Mouse (Mus musculus): ENCODE measurements at regions not wholly inside any gene's neighbourhood (a gene's known extent, or its start where the extent isn't known, plus 50 kb on each side); places are given as distances from the start of the nearest gene placed in this dataset.

DNA sequence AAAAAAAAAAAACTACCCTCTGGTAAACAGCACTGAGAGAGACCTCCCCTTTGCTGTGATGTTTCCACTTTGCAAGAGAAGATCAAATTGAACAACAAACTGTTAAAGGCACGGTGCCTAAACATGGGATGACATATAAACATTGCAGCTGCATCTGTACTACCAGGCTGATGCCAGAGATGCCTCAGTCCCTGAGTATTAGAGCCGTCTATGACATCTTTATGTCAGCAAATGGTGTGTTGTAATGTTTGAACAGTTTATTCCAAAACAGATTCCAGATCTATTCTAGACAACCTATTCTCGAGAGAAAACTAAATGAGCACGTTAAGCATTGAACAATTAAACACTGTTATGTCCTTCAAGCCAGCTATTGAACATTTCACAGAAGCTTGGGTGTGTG lies 381.8 kb upstream of the Npvf start:
- H3K9me3 ChIP-seq = no peaks in the 10 kb centered on the region
- H3K4me3 ChIP-seq = no peak overlapping the region
- H3K27me3 ChIP-seq (replicated peaks; ENCODE audit: low read depth, poor library complexity, severe bottlenecking) = no peaks in the 10 kb centered on the region
- DNase-seq (ENCODE audit: low spot score) = no peak
- 81% methylated on average over 4 of the region's 4 CpGs for WGBS
- H3K4me1 ChIP-seq = peaks cover 16% of the 10 kb centered on the region
- no peaks in the 10 kb centered on the region for H3K36me3 ChIP-seq (replicated peaks)
- H3K27ac ChIP-seq (replicated peaks) = peak overlapping the region; percentile 44

DNA sequence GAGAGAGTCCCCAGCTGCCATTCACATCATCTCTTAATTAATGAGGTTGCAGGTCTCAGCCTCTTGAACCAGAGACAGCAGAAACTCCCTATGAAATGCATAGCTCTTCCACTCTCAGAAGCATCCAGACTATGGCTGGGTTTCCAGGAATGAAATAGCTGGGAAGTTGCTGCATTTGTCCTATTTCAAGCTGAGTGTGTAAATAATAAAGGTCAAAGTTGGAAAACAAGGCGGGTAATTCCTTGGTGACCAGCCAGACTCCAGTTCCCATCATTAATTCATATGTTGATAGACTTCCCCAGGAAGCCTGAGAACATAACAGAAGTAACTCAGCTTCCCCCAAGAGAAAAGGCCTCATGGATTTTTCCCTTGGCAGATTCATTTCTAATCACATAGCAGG lies 382.3 kb upstream of the Npvf start:
- DNase-seq (ENCODE audit: low spot score) = no peak
- H3K27ac ChIP-seq (replicated peaks) = peak overlapping the region; percentile 44; the same call in 1 of the 2 replicates
- peaks cover 16% of the 10 kb centered on the region for H3K4me1 ChIP-seq
- H3K36me3 ChIP-seq (replicated peaks) = no peaks in the 10 kb centered on the region
- WGBS = 39% methylated on average over 1 of the region's 1 CpGs
- no peaks in the 10 kb centered on the region for H3K9me3 ChIP-seq
- H3K27me3 ChIP-seq (replicated peaks; ENCODE audit: low read depth, poor library complexity, severe bottlenecking) = no peaks in the 10 kb centered on the region
- no peak overlapping the region for H3K4me3 ChIP-seq

- DNase-seq (ENCODE audit: low spot score) = no peak
- no peaks in the 10 kb centered on the region for H3K36me3 ChIP-seq (replicated peaks)
- H3K4me3 ChIP-seq = no peak overlapping the region
- 63% methylated on average over 4 of the region's 4 CpGs for WGBS
- H3K27ac ChIP-seq (replicated peaks) = 0 out of 2 replicates have a peak overlapping the region, but pooled peaks have one; percentile 57
- peaks cover 16% of the 10 kb centered on the region for H3K4me1 ChIP-seq
- H3K27me3 ChIP-seq (replicated peaks; ENCODE audit: low read depth, poor library complexity, severe bottlenecking) = no peaks in the 10 kb centered on the region
- no peaks in the 10 kb centered on the region for H3K9me3 ChIP-seq
Measured at GRCm38 (mm10) chr6:51036956-51037355, 382.7 kb upstream of the Npvf start.

DNA sequence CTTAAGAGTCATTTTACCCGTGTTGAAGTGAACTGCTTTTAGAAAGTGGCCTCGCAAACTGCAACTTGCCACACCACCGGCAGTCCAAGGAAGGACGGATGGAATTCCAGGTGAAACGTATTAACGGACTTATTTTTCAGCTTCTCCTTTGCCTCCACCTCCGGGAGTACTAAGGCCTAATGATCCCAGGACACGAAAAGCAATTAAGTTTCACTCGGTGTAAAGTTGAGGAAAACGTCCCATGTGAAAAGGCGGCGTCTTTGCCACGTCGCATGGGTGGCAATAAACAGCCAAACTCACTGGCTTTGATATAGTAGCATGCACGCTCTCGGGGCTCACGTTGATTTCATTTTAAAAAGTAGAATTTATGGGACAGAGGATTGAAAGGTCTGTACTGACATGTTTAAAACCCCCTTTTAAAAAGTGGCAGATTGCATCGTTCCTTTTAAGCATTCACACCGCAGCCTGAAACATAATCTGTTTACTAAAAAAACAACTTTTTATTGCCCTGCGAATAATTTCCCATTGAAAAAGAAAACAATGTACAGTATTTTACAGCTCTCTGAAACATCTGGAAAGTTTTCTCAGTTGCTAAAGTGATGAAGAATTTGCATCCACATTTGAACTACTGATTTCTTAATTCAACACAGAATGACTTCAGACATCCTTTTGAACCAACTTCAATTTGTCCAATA lies 385.4 kb upstream of the Npvf start:
- Histone ChIP-seq H3K36me3 (replicated peaks) (no peaks in the 10 kb centered on the region), H3K9me3 (no peaks in the 10 kb centered on the region), H3K4me3 (no peak overlapping the region), H3K27ac (replicated peaks) (no peak overlapping the region; the same call in none of the 2 replicates), H3K4me1 (peaks cover 18% of the 10 kb centered on the region), H3K27me3 (replicated peaks; ENCODE audit: low read depth, poor library complexity, severe bottlenecking) (no peaks in the 10 kb centered on the region)
- DNase-seq (ENCODE audit: low spot score) = no peak
- 82% methylated on average over 20 of the region's 20 CpGs for WGBS

- Histone ChIP-seq H3K27ac (replicated peaks) (peak overlapping the region; percentile 65; the same call in 1 of the 2 replicates), H3K9me3 (no peaks in the 10 kb centered on the region), H3K4me1 (peaks cover 18% of the 10 kb centered on the region), H3K4me3 (no peak overlapping the region), H3K27me3 (replicated peaks; ENCODE audit: low read depth, poor library complexity, severe bottlenecking) (no peaks in the 10 kb centered on the region), H3K36me3 (replicated peaks) (no peaks in the 10 kb centered on the region)
- WGBS = 88% methylated on average over 7 of the region's 7 CpGs
- no peak for DNase-seq (ENCODE audit: low spot score)
Measured at GRCm38 (mm10) chr6:51043970-51044369, 388.5 kb upstream of the Nfe2l3 start.

- no peaks in the 10 kb centered on the region for H3K36me3 ChIP-seq (replicated peaks)
- H3K27ac ChIP-seq (replicated peaks) = peak overlapping the region; percentile 65
- no peak overlapping the region for H3K4me3 ChIP-seq
- no peaks in the 10 kb centered on the region for H3K27me3 ChIP-seq (replicated peaks; ENCODE audit: low read depth, poor library complexity, severe bottlenecking)
- DNase-seq (ENCODE audit: low spot score) = no peak
- 87% methylated on average over 14 of the region's 14 CpGs for WGBS
- H3K4me1 ChIP-seq = peaks cover 14% of the 10 kb centered on the region
- H3K9me3 ChIP-seq = no peaks in the 10 kb centered on the region
Measured at GRCm38 (mm10) chr6:51044873-51045272, 387.6 kb upstream of the Nfe2l3 start.

GRCm38 (mm10) chr6:51052451-51052921 lies 380.0 kb upstream of the Nfe2l3 start:
- no peaks in the 10 kb centered on the region for H3K9me3 ChIP-seq
- H3K4me3 ChIP-seq = no peak overlapping the region
- no peak for DNase-seq (ENCODE audit: low spot score)
- H3K4me1 ChIP-seq = peaks cover 39% of the 10 kb centered on the region
- H3K27ac ChIP-seq (replicated peaks) = peak overlapping the region; percentile 76
- no peaks in the 10 kb centered on the region for H3K36me3 ChIP-seq (replicated peaks)
- 45% methylated on average over 5 of the region's 5 CpGs for WGBS
- no peaks in the 10 kb centered on the region for H3K27me3 ChIP-seq (replicated peaks; ENCODE audit: low read depth, poor library complexity, severe bottlenecking)

DNA sequence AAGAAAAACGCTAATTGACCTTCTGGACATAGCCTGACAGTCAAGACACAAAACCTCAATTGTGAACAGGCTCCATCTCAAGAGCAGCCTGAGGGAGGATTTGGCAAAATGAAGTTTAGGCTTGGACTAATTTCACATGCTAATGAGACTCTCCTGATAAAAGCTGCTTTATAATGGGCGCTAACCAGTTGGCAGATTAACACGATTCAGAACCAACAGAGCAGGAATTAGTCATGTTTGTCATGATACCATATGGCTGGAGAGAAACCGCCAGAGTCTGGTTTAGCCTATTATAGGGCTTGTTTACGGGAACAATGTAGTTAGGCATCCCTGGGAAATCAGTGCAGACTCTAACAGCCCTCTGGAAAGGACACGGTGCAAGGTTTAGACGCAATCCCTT lies 375.2 kb upstream of the Nfe2l3 start:
- H3K36me3 ChIP-seq (replicated peaks) = no peaks in the 10 kb centered on the region
- H3K9me3 ChIP-seq = no peaks in the 10 kb centered on the region
- peaks cover 72% of the 10 kb centered on the region for H3K4me1 ChIP-seq
- DNase-seq (ENCODE audit: low spot score) = no peak
- H3K27me3 ChIP-seq (replicated peaks; ENCODE audit: low read depth, poor library complexity, severe bottlenecking) = no peaks in the 10 kb centered on the region
- no peak overlapping the region for H3K4me3 ChIP-seq
- peak overlapping the region; percentile 73 for H3K27ac ChIP-seq (replicated peaks)
- 27% methylated on average over 7 of the region's 7 CpGs for WGBS

- no peaks in the 10 kb centered on the region for H3K27me3 ChIP-seq (replicated peaks; ENCODE audit: low read depth, poor library complexity, severe bottlenecking)
- WGBS = 51% methylated on average over 7 of the region's 7 CpGs
- peak; percentile 54 for DNase-seq (ENCODE audit: low spot score)
- peak overlapping the region; percentile 78 for H3K27ac ChIP-seq (replicated peaks)
- H3K9me3 ChIP-seq = no peaks in the 10 kb centered on the region
- peaks cover 71% of the 10 kb centered on the region for H3K4me1 ChIP-seq
- no peaks in the 10 kb centered on the region for H3K36me3 ChIP-seq (replicated peaks)
- no peak overlapping the region for H3K4me3 ChIP-seq
Measured at GRCm38 (mm10) chr6:51059923-51060847, 372.3 kb upstream of the Nfe2l3 start.

DNA sequence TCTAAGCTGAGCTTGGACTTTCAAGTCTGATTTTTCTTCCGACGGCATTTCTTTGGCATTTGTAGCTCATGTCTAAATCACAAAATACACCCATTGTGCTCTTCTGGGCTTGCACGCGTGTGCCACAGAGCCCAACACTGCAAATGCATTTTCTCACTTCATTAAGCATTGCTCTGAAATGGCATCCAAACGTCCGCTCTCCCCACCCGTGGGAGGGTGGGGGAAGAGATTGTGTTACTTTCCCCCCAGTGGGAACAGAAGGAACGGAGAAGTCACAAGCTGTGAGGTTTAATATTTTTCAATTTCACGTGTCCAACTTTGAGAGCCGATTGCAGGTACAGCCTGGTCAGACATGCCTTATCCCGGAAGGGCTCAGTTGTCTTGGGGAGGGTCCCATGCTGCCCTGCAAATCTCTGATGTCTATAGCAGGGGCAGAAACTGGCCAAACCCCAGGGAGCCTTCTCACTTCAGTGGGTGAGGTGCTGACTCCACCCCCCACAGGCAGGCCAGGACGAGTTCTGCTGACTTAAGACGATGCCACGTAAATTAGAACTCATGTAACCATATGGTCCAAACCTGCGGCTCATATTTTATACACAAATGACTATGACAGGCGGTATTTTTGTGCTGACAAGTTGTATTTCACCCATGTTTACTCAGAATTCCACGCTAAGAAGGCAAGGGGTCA lies 371.5 kb upstream of the Nfe2l3 start:
- no peaks in the 10 kb centered on the region for H3K9me3 ChIP-seq
- no peaks in the 10 kb centered on the region for H3K27me3 ChIP-seq (replicated peaks; ENCODE audit: low read depth, poor library complexity, severe bottlenecking)
- no peak overlapping the region for H3K4me3 ChIP-seq
- no peaks in the 10 kb centered on the region for H3K36me3 ChIP-seq (replicated peaks)
- 53% methylated on average over 17 of the region's 17 CpGs for WGBS
- H3K4me1 ChIP-seq = peaks cover 75% of the 10 kb centered on the region
- H3K27ac ChIP-seq (replicated peaks) = peak overlapping the region; percentile 78
- DNase-seq (ENCODE audit: low spot score) = no peak

DNA sequence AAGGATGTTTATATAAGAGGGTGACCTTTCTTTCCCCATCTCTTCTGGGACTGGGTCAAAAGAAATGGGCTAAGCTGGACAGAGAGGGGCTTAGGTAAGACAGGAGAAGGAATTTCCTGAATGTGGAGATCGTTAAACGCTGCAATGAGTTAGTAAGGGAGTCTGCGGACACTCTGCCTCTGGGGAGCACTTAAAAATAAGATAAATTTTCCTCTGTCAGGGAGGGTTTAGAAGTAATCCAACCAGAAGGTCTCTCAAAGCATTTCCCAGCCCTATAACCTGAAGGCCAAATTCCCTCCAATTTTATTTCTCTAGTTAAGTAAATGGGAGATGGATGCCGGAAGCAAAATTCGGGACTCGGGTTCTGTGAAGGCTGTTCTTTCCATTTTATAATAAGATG lies 367.3 kb upstream of the Nfe2l3 start:
- Histone ChIP-seq H3K36me3 (replicated peaks) (no peaks in the 10 kb centered on the region), H3K27me3 (replicated peaks; ENCODE audit: low read depth, poor library complexity, severe bottlenecking) (no peaks in the 10 kb centered on the region), H3K27ac (replicated peaks) (peak overlapping the region; percentile 77), H3K9me3 (no peaks in the 10 kb centered on the region), H3K4me3 (no peak overlapping the region), H3K4me1 (peaks cover 63% of the 10 kb centered on the region)
- WGBS = 68% methylated on average over 6 of the region's 6 CpGs
- DNase-seq (ENCODE audit: low spot score) = no peak

GRCm38 (mm10) chr6:51067332-51067731 lies 365.1 kb upstream of the Nfe2l3 start:
- no peaks in the 10 kb centered on the region for H3K36me3 ChIP-seq (replicated peaks)
- 77% methylated on average over 11 of the region's 11 CpGs for whole genome bisulfite sequencing
- H3K27me3 ChIP-seq (replicated peaks; ENCODE audit: low read depth, poor library complexity, severe bottlenecking) = no peaks in the 10 kb centered on the region
- peaks cover 60% of the 10 kb centered on the region for H3K4me1 ChIP-seq
- no peaks in the 10 kb centered on the region for H3K9me3 ChIP-seq
- no peak for DNase-seq (ENCODE audit: low spot score)
- H3K4me3 ChIP-seq = no peak overlapping the region
- peak overlapping the region; percentile 79 for H3K27ac ChIP-seq (replicated peaks)

All from embryonic facial prominence, embryonic 10.5 days (tissue).